Mouse (Mus musculus) CH12.LX (cell line): Measurements from ENCODE around the gene Uqcrq. TPM values are rescaled to one million over a fixed set of nuclear protein-coding genes. Genes with fewer than 3 reads are reported as not detected.

Experiments
- DNase-seq: peaks from one replicate; pipeline ENCODE4 v3.0.0-alpha.2; 2013; ENCODE audit errors: extremely low read depth
- H3K27ac ChIP-seq: 2 replicates; pipeline ENCODE4 v1.5.1; 2012; ENCODE audit warnings: low read depth, mild to moderate bottlenecking, control low read depth, moderate library complexity; ENCODE audit not compliant: insufficient read depth
- H3K27me3 ChIP-seq: replicated peaks from 2 replicates; pipeline ENCODE3; 2012; ENCODE audit warnings: inconsistent platforms
- H3K36me3 ChIP-seq, 2 experiments: replicated peaks in 1 of 2; 2 replicates each; pipeline versions ENCODE3 to v1.6.1; 2012; ENCODE audit warnings: inconsistent platforms in 1 of 2, low read length in 1 of 2, mild to moderate bottlenecking in 1 of 2, mixed read lengths in 1 of 2, moderate library complexity in 1 of 2; ENCODE audit not compliant: control insufficient read depth in 1 of 2, insufficient read depth in 1 of 2
- H3K4me1 ChIP-seq, 2 experiments: 2 replicates each; pipeline ENCODE4 v1.6.1; 2012; ENCODE audit warnings: inconsistent platforms in 1 of 2, moderate library complexity in 1 of 2; ENCODE audit not compliant: insufficient read depth in 2 of 2, control insufficient read depth in 1 of 2
- H3K4me2 ChIP-seq: 2 replicates; pipeline ENCODE4 v1.6.1; 2012; ENCODE audit warnings: low read depth, mild to moderate bottlenecking, control low read depth; ENCODE audit not compliant: poor library complexity, insufficient read depth, severe bottlenecking
- H3K4me3 ChIP-seq, 3 experiments: fragments of 150-350 bp in 1 of 3; sonication (generic) in 1 of 3; replicated peaks in 1 of 3; 2 replicates each; pipeline versions ENCODE3 to v1.5.1; 2011 to 2012; ENCODE audit warnings: low read depth in 2 of 3, low read length in 2 of 3, mild to moderate bottlenecking in 2 of 3, moderate library complexity in 2 of 3, control low read depth in 1 of 3, improper control_type of control experiment in 1 of 3, inconsistent platforms in 1 of 3, mixed read lengths in 1 of 3; ENCODE audit not compliant: poor library complexity in 1 of 3
- H3K79me2 ChIP-seq: replicated peaks from 2 replicates; pipeline ENCODE4 v1.6.1; 2012; ENCODE audit warnings: mild to moderate bottlenecking, moderate library complexity; ENCODE audit not compliant: control insufficient read depth, poor library complexity, insufficient read depth, severe bottlenecking; ENCODE audit errors: extremely low read depth
- H3K9ac ChIP-seq: 2 replicates; pipeline ENCODE4 v1.6.1; 2012; ENCODE audit warnings: low read depth, mild to moderate bottlenecking, control low read depth, moderate library complexity; ENCODE audit not compliant: insufficient read depth
- H3K9me3 ChIP-seq: replicated peaks from 2 replicates; pipeline ENCODE3; 2012; ENCODE audit warnings: low read length, inconsistent platforms, mixed read lengths
- ELF1 ChIP-seq: IDR thresholded peaks from 2 replicates; pipeline ENCODE4 v1.6.1; 2014; ENCODE audit warnings: low read depth, mild to moderate bottlenecking, inconsistent platforms, low read length, improper control_type of control experiment
- KAT2A ChIP-seq: IDR thresholded peaks from 2 replicates; pipeline ENCODE4 v1.6.1; 2012; ENCODE audit warnings: low read length, improper control_type of control experiment, inconsistent platforms; ENCODE audit not compliant: insufficient replicate concordance
- SIN3A ChIP-seq: IDR thresholded peaks from 2 replicates; pipeline ENCODE4 v1.6.1; 2012; ENCODE audit warnings: low read length, improper control_type of control experiment, inconsistent platforms
- ZMIZ1 ChIP-seq: IDR thresholded peaks from 2 replicates; pipeline ENCODE4 v1.6.1; 2012; ENCODE audit warnings: low read depth, mild to moderate bottlenecking, inconsistent platforms, low read length, improper control_type of control experiment
- dilution Hi-C: fragments of 300-500 bp; cut with MboI; formaldehyde crosslinking; loops from 2 replicates; pipeline ENCODE4 v1.14.3; 2020; ENCODE audit warnings: low sequenced_read_pairs; ENCODE audit not compliant: extremely low pct_unique_long_range_greater_than_20kb, extremely low pct_ligation_motif_present
- in situ Hi-C: fragments of 300-500 bp; cut with MboI; formaldehyde crosslinking; loops from 3 replicates; pipeline ENCODE4 v1.14.3; 2019; ENCODE audit warnings: low sequenced_read_pairs, low pct_ligation_motif_present, low pct_unique_long_range_greater_than_20kb, mixed read lengths
- polyA plus RNA-seq: library from polyadenylated mRNA; unstranded; fragments of >175 nt; gene quantifications from 2 replicates; pipeline ENCODE4 v1.2.1, GENCODE M21; 2012; ENCODE audit warnings: low read depth; ENCODE audit not compliant: insufficient read length
- total RNA-seq, 2 experiments: library from RNA; depleted of rRNA; stranded (reverse); fragments of 300-350 nt in 1 of 2; fragments of >200 nt in 1 of 2; gene quantifications; 2 replicates each; pipeline ENCODE4 v1.2.3; 2012 to 2014

Uqcrq gene
- total and polyA plus RNA-seq, 3 experiments: 120 to 765 (median 168) TPM

GRCm38 (mm10) chr11:53378918-53379317 lies 51.7 kb downstream of the Uqcrq start:
- Histone ChIP-seq H3K9ac (no peak overlapping the region), H3K79me2 (peaks cover 8% of the 10 kb centered on the region; the same call in 1 of the 2 replicates), H3K27me3 (no peaks in the 10 kb centered on the region), H3K36me3 (peaks cover 41 to 85% of the 10 kb centered on the region in 2 experiments), H3K4me2 (no peak overlapping the region), H3K9me3 (no peaks in the 10 kb centered on the region), H3K27ac (no peak overlapping the region), H3K4me3 (no peak overlapping the region), H3K4me1 (peaks cover 0 to 6% of the 10 kb centered on the region in 2 experiments; a peak in 1 of 4 replicates)
- TF ChIP-seq SIN3A (no peak), KAT2A (no peak), ZMIZ1 (no peak), ELF1 (no peak)
- no peak for DNase-seq
- dilution Hi-C loops (no loop called here), in situ Hi-C loops (no loop called here)

Other genes starting within 250 kb of the Uqcrq start
- 184 and 238 TPM in 2 replicates for gene Hspa4, start 130.4 kb downstream of the Uqcrq start, total RNA-seq (2012; rRNA removed)
- 363 and 438 TPM in 2 replicates for gene Hspa4, start 130.4 kb downstream of the Uqcrq start, total RNA-seq (2014; rRNA removed)
- gene Hspa4, start 130.4 kb downstream of the Uqcrq start, polyA plus RNA-seq: 529 and 585 TPM in 2 replicates
- 4.9 and 8.7 TPM in 2 replicates for gene Zcchc10, start 106.2 kb downstream of the Uqcrq start, total RNA-seq (2012; rRNA removed)
- gene Zcchc10, start 106.2 kb downstream of the Uqcrq start, total RNA-seq (2014; rRNA removed): 20.7 and 24.3 TPM in 2 replicates
- 72.4 and 74.2 TPM in 2 replicates for gene Zcchc10, start 106.2 kb downstream of the Uqcrq start, polyA plus RNA-seq
- gene Aff4, start 80.0 kb downstream of the Uqcrq start, total RNA-seq (2012; rRNA removed): 19.8 and 24.0 TPM in 2 replicates
- 22.1 and 25.7 TPM in 2 replicates for gene Aff4, start 80.0 kb downstream of the Uqcrq start, total RNA-seq (2014; rRNA removed)
- 50.6 and 51.4 TPM in 2 replicates for gene Aff4, start 80.0 kb downstream of the Uqcrq start, polyA plus RNA-seq
- not detected in 2 replicates for gene Leap2, start 7.7 kb downstream of the Uqcrq start, total RNA-seq (2012; rRNA removed)
- not detected in 2 replicates for gene Leap2, start 7.7 kb downstream of the Uqcrq start, total RNA-seq (2014; rRNA removed)
- not detected in 2 replicates for gene Leap2, start 7.7 kb downstream of the Uqcrq start, polyA plus RNA-seq
- 0.13 TPM in 2 replicates for gene Gdf9, start 192 bp upstream of the Uqcrq start, total RNA-seq (2012; rRNA removed)
- gene Gdf9, start 192 bp upstream of the Uqcrq start, total RNA-seq (2014; rRNA removed): 0.16 TPM in 1 of 2 replicates, not detected in the other
- not detected in 2 replicates for gene Gdf9, start 192 bp upstream of the Uqcrq start, polyA plus RNA-seq
- gene Gm10447, start 26.3 kb upstream of the Uqcrq start, total RNA-seq (2012; rRNA removed): not detected in 2 replicates
- not detected in 2 replicates for gene Gm10447, start 26.3 kb upstream of the Uqcrq start, total RNA-seq (2014; rRNA removed)
- not detected in 2 replicates for gene Gm10447, start 26.3 kb upstream of the Uqcrq start, polyA plus RNA-seq
- not detected in 2 replicates for gene Shroom1, start 26.4 kb upstream of the Uqcrq start, total RNA-seq (2012; rRNA removed)
- gene Shroom1, start 26.4 kb upstream of the Uqcrq start, total RNA-seq (2014; rRNA removed): not detected in 2 replicates
- gene Shroom1, start 26.4 kb upstream of the Uqcrq start, polyA plus RNA-seq: not detected in 2 replicates
- not detected in 2 replicates for gene Gm9837, start 39.6 kb upstream of the Uqcrq start, total RNA-seq (2012; rRNA removed)
- not detected in 2 replicates for gene Gm9837, start 39.6 kb upstream of the Uqcrq start, total RNA-seq (2014; rRNA removed)
- not detected in 2 replicates for gene Gm9837, start 39.6 kb upstream of the Uqcrq start, polyA plus RNA-seq
- not detected in 2 replicates for gene Gm9945, start 49.3 kb upstream of the Uqcrq start, total RNA-seq (2012; rRNA removed)
- not detected in 2 replicates for gene Gm9945, start 49.3 kb upstream of the Uqcrq start, total RNA-seq (2014; rRNA removed)
- gene Gm9945, start 49.3 kb upstream of the Uqcrq start, polyA plus RNA-seq: not detected in 2 replicates
- gene Sowaha, start 49.4 kb upstream of the Uqcrq start, total RNA-seq (2012; rRNA removed): not detected in 2 replicates
- gene Sowaha, start 49.4 kb upstream of the Uqcrq start, total RNA-seq (2014; rRNA removed): not detected in 2 replicates
- not detected in 2 replicates for gene Sowaha, start 49.4 kb upstream of the Uqcrq start, polyA plus RNA-seq
- 14.9 and 21.9 TPM in 2 replicates for gene Sept8, start 88.4 kb upstream of the Uqcrq start, total RNA-seq (2012; rRNA removed)
- 8.2 and 8.5 TPM in 2 replicates for gene Sept8, start 88.4 kb upstream of the Uqcrq start, total RNA-seq (2014; rRNA removed)
- gene Sept8, start 88.4 kb upstream of the Uqcrq start, polyA plus RNA-seq: 15.2 and 15.3 TPM in 2 replicates
- gene Kif3a, start 136.5 kb upstream of the Uqcrq start, total RNA-seq (2012; rRNA removed): 11.3 and 18.3 TPM in 2 replicates
- 7.7 and 8.9 TPM in 2 replicates for gene Kif3a, start 136.5 kb upstream of the Uqcrq start, total RNA-seq (2014; rRNA removed)
- 26.5 and 27.9 TPM in 2 replicates for gene Kif3a, start 136.5 kb upstream of the Uqcrq start, polyA plus RNA-seq
- gene Il4, start 187.8 kb upstream of the Uqcrq start, total RNA-seq (2012; rRNA removed): 26.3 and 35.6 TPM in 2 replicates
- gene Il4, start 187.8 kb upstream of the Uqcrq start, total RNA-seq (2014; rRNA removed): 75.5 and 83.1 TPM in 2 replicates
- 19.5 and 24.5 TPM in 2 replicates for gene Il4, start 187.8 kb upstream of the Uqcrq start, polyA plus RNA-seq
- 1.8 and 2.8 TPM in 2 replicates for gene Il13, start 203.9 kb upstream of the Uqcrq start, total RNA-seq (2012; rRNA removed)
- 3.4 and 4.8 TPM in 2 replicates for gene Il13, start 203.9 kb upstream of the Uqcrq start, total RNA-seq (2014; rRNA removed)
- gene Il13, start 203.9 kb upstream of the Uqcrq start, polyA plus RNA-seq: 2.8 and 3.6 TPM in 2 replicates